11 mouse cellular contexts compared by ENCODE assay signal in genomic region chr10:31295705-31296104, GRCm38 (mm10). TPM values are rescaled to one million over a fixed set of nuclear protein-coding genes. Genes with fewer than 3 reads are reported as not detected.
DNase-seq lines count a peak whose midpoint lies in the region; ATAC-seq and TF ChIP-seq lines count a peak whose summit lies in the region.
"Had no signal": no experiment of that assay in that cellular context is flagged by ENCODE, and none has a peak within 500 bp of the region (broad histone marks: within the 10 kb centered on the region; RNA-seq: fewer than 3 reads in every experiment).

No protein-coding gene starts in this region.

- no peak overlapping the region for H3K27ac ChIP-seq in forebrain, postnatal 0 days (ENCODE audit: low read depth, low read length)
- H3K27ac ChIP-seq: hindbrain, embryonic 15.5 days; kidney, embryonic 15.5 days; liver, embryonic 14.5 days had no signal

- no peak overlapping the region for H3K4me3 ChIP-seq in forebrain, postnatal 0 days (ENCODE audit: low read depth, low read length)
- H3K4me3 ChIP-seq: hindbrain, embryonic 15.5 days; kidney, embryonic 15.5 days had no signal

- H3K9me3 ChIP-seq in forebrain, postnatal 0 days (ENCODE audit: low read length) = no peaks in the 10 kb centered on the region
- H3K9me3 ChIP-seq: hindbrain, embryonic 15.5 days; kidney, embryonic 15.5 days had no signal

- ATAC-seq in forebrain, postnatal 0 days = peak; percentile 42
- ATAC-seq in erythroid progenitor cell, adult 5-6 weeks (replicated peaks; ENCODE audit: low FRiP score, poor library complexity, severe bottlenecking) = no peak

- no peak for TF ChIP-seq CTCF in forebrain, postnatal 0 days (IDR thresholded peaks at IDR 0.05; ENCODE audit: low read depth)

- peak; percentile 9 for DNase-seq in embryo, embryonic 10 days (ENCODE audit: low spot score)
- DNase-seq in embryo, embryonic 9.5 days (ENCODE audit: extremely low spot score) = no peak
- DNase-seq in layer of hippocampus, adult 11-12 months (ENCODE audit: low spot score) = peak; percentile 37
- no peak for DNase-seq in layer of hippocampus, adult 9-10 months (ENCODE audit: low spot score)
- peak; percentile 92 for DNase-seq in Muller cell, postnatal 12 days (ENCODE audit: inconsistent ontology term)
- peak; percentile 31 for DNase-seq in forebrain, postnatal 0 days
- no peak for DNase-seq in adrenal gland, adult 18-20 months (ENCODE audit: low spot score in 2 of 2)

- WGBS in forebrain, postnatal 0 days = 10% methylated on average over 5 of the region's 5 CpGs

- H3K9ac ChIP-seq in forebrain, postnatal 0 days = no peak overlapping the region
- H3K9ac ChIP-seq: hindbrain, embryonic 15.5 days; kidney, embryonic 15.5 days; liver, embryonic 14.5 days had no signal

- no peak overlapping the region for H3K4me2 ChIP-seq in forebrain, postnatal 0 days (ENCODE audit: low read depth)
- H3K4me2 ChIP-seq: hindbrain, embryonic 15.5 days; kidney, embryonic 15.5 days had no signal

- H3K27me3 ChIP-seq in forebrain, postnatal 0 days (ENCODE audit: insufficient read depth, low read length) = no peaks in the 10 kb centered on the region
- H3K27me3 ChIP-seq: hindbrain, embryonic 15.5 days; kidney, embryonic 15.5 days had no signal

- no peaks in the 10 kb centered on the region for H3K4me1 ChIP-seq in forebrain, postnatal 0 days (ENCODE audit: insufficient read depth)
- H3K4me1 ChIP-seq: hindbrain, embryonic 15.5 days; kidney, embryonic 15.5 days had no signal

- no peaks in the 10 kb centered on the region for H3K36me3 ChIP-seq in forebrain, postnatal 0 days (ENCODE audit: insufficient read depth)
- H3K36me3 ChIP-seq: hindbrain, embryonic 15.5 days; kidney, embryonic 15.5 days had no signal

RNA-seq across cellular contexts. Expression of gene Hddc2, which starts 17.5 kb away (rescaled TPM):
- total RNA-seq in forebrain, postnatal 0 days (2014; rRNA removed) = 50.9 and 58.9 TPM in 2 replicates
- polyA plus RNA-seq in forebrain, postnatal 0 days (2015; fragmentation: Nextera tagmentation; extraction: Ambion mirVana) = 85.0 and 102 TPM in 2 replicates
- total RNA-seq in erythroid progenitor cell, adult 5-6 weeks (2015; ENCODE audit: low replicate concordance) = 2.9 TPM in 1 of 2 replicates, not detected in the other
- 0.45 and 4.9 TPM in 2 replicates for total RNA-seq in erythroid progenitor cell, adult 5-6 weeks (2017; ENCODE audit: low replicate concordance)
- total RNA-seq in adrenal gland, adult 18-20 months (2021) = 10 to 100 TPM; 24.9 to 36.5 TPM

Comparison
In these comparisons a context has a peak if more than half of its experiments do, and no peak if none do; other contexts are left out.
1. DNase-seq: peak in embryo, embryonic 10 days (single experiment), layer of hippocampus, adult 11-12 months (single experiment), Muller cell, postnatal 12 days (single experiment) and forebrain, postnatal 0 days (single experiment); none in embryo, embryonic 9.5 days (single experiment), layer of hippocampus, adult 9-10 months (single experiment) and adrenal gland, adult 18-20 months (0 of 2).